Mouse (Mus musculus) midbrain, embryonic 11.5 days (tissue): ENCODE measurements around the gene D930020B18Rik. TPM values are rescaled to one million over a fixed set of nuclear protein-coding genes. Genes with fewer than 3 reads are reported as not detected.

Source experiments
- ATAC-seq: fragments of 200-750 bp; cut with Nextera tagmentation; 2 replicates; pipeline ENCODE4 v1.8.0; 2017; ENCODE audit warnings: moderate TSS enrichment, moderate library complexity; ENCODE audit not compliant: low FRiP score
- DNase-seq: peaks from one replicate; pipeline ENCODE4 v3.0.0; 2015; ENCODE audit warnings: low spot score; ENCODE audit errors: missing footprints
- H3K27ac ChIP-seq: fragments of 300-500 bp; sonication (generic); 2 replicates; pipeline ENCODE4 v1.5.1; 2014; ENCODE audit warnings: low read depth, low read length
- H3K27me3 ChIP-seq: fragments of 300-500 bp; sonication (generic); 2 replicates; pipeline ENCODE4 v1.6.1; 2014; ENCODE audit warnings: mild to moderate bottlenecking, low read length, moderate library complexity, mixed read lengths; ENCODE audit not compliant: control insufficient read depth, insufficient read depth
- H3K36me3 ChIP-seq: fragments of 300-500 bp; sonication (generic); 2 replicates; pipeline ENCODE4 v1.6.1; 2014; ENCODE audit warnings: mild to moderate bottlenecking, low read length, moderate library complexity, mixed read lengths; ENCODE audit not compliant: control insufficient read depth, insufficient read depth
- H3K4me1 ChIP-seq: fragments of 300-500 bp; sonication (generic); 2 replicates; pipeline ENCODE4 v1.6.1; 2014; ENCODE audit warnings: low read length; ENCODE audit not compliant: control insufficient read depth, insufficient read depth
- H3K4me2 ChIP-seq: fragments of 300-500 bp; sonication (generic); 2 replicates; pipeline ENCODE4 v1.6.1; 2014; ENCODE audit warnings: mild to moderate bottlenecking, moderate library complexity
- H3K4me3 ChIP-seq: fragments of 300-500 bp; sonication (generic); 2 replicates; pipeline ENCODE4 v1.5.1; 2014; ENCODE audit warnings: low read depth, low read length
- H3K9ac ChIP-seq: fragments of 300-500 bp; sonication (generic); 2 replicates; pipeline ENCODE4 v1.6.1; 2014; ENCODE audit warnings: low read length
- H3K9me3 ChIP-seq: fragments of 300-500 bp; sonication (generic); 2 replicates; pipeline ENCODE4 v1.6.1; 2016; ENCODE audit warnings: low read length; ENCODE audit not compliant: control insufficient read depth
- WGBS: fragments of 180-500 bp; shearing (Covaris S2); extraction: QIAGEN DNeasy Blood & Tissue Kit; methylation state at CpG from one replicate; pipeline ENCODE4 v1.1.7; 2014; 5-methylcytosine and 5-hydroxymethylcytosine counted together
- polyA plus RNA-seq: library from polyadenylated mRNA; unstranded; fragments of >200 nt; fragmentation: Nextera tagmentation; extraction: Ambion mirVana; gene quantifications from 2 replicates; pipeline ENCODE4 v1.2.1, GENCODE M21; 2014

D930020B18Rik gene
- polyA plus RNA-seq, 1 experiment from 2014 or later: not detected

DNA sequence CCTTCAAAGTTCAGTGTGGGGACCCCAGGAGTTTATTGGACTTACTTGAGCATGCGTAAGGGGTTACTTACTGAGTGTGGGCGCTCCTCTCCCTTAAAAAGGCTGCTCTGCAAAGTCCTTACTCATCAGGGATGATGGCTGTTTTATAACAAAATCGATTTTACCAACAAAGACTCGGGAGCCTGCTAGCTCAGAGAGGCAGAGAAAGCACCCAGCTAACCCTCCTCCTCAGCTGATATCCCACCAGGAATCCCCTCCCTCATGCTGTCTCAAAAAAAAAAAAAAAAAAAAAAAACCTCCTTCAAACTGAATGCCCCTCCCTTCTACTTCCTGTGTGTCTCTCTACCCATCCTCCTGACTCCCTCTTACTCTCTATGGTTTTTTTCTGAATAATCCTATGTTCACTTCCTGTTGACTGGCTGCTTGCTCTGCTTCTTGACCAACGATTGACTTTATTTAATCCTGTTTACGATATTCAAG, 12.8 kb upstream of the D930020B18Rik start:
- Histone ChIP-seq H3K27ac (no peak overlapping the region), H3K9ac (no peak overlapping the region), H3K27me3 (no peaks in the 10 kb centered on the region), H3K9me3 (no peaks in the 10 kb centered on the region), H3K4me1 (peaks cover 4% of the 10 kb centered on the region; the same call in 1 of the 2 replicates), H3K36me3 (no peaks in the 10 kb centered on the region), H3K4me3 (no peak overlapping the region), H3K4me2 (no peak overlapping the region)
- DNase-seq (no peak), ATAC-seq (no peak)
- 89% methylated on average over 6 of the region's 6 CpGs for WGBS

GRCm38 (mm10) chr10:121634159-121634558, 7.2 kb upstream of the D930020B18Rik start:
- H3K27me3 ChIP-seq: no peaks in the 10 kb centered on the region
- no peak overlapping the region for H3K4me2 ChIP-seq
- no peak for DNase-seq
- no peak overlapping the region for H3K9ac ChIP-seq
- no peaks in the 10 kb centered on the region for H3K4me1 ChIP-seq
- H3K4me3 ChIP-seq: no peak overlapping the region
- H3K27ac ChIP-seq: no peak overlapping the region
- WGBS: 64% methylated on average over 1 of the region's 1 CpGs
- no peaks in the 10 kb centered on the region for H3K9me3 ChIP-seq
- ATAC-seq: no peak
- H3K36me3 ChIP-seq: no peaks in the 10 kb centered on the region

DNA sequence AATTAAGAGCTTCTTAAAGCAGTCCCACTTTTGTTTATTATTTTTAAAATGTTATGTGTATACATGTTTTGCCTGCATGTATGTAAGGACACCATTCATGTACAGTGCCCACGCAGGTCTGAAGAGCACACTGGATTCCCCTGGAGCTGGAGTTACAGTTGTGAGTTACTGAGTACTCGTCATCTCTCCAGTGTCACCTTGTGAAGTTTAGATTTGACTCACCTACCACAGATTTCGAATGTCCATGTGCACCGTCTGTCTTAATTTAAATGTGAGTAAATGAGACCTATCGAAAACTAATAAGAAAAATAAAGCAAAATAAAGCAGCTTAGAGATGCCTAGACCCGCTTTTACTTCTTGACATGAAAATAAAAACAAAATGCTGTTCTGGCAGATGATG, 5.1 kb upstream of the D930020B18Rik start:
- WGBS: 87% methylated on average over 6 of the region's 6 CpGs
- Histone ChIP-seq H3K4me2 (no peak overlapping the region), H3K4me1 (peaks cover 6% of the 10 kb centered on the region; the same call in 1 of the 2 replicates), H3K36me3 (no peaks in the 10 kb centered on the region), H3K9me3 (no peaks in the 10 kb centered on the region), H3K27ac (no peak overlapping the region), H3K9ac (no peak overlapping the region), H3K27me3 (peaks cover 6% of the 10 kb centered on the region), H3K4me3 (no peak overlapping the region)
- peak; percentile 53 for DNase-seq
- no peak for ATAC-seq

- H3K9me3 ChIP-seq: no peaks in the 10 kb centered on the region
- no peak overlapping the region for H3K9ac ChIP-seq
- H3K4me1 ChIP-seq: peaks cover 15% of the 10 kb centered on the region
- H3K27me3 ChIP-seq: peaks cover 32% of the 10 kb centered on the region
- DNase-seq (no peak), ATAC-seq (no peak)
- 79% methylated on average over 5 of the region's 5 CpGs for WGBS
- H3K36me3 ChIP-seq: no peaks in the 10 kb centered on the region
- H3K4me2 ChIP-seq: no peak overlapping the region
- no peak overlapping the region for H3K4me3 ChIP-seq
- no peak overlapping the region for H3K27ac ChIP-seq
Measured at GRCm38 (mm10) chr10:121639573-121639972, 1.8 kb upstream of the D930020B18Rik start.

DNA sequence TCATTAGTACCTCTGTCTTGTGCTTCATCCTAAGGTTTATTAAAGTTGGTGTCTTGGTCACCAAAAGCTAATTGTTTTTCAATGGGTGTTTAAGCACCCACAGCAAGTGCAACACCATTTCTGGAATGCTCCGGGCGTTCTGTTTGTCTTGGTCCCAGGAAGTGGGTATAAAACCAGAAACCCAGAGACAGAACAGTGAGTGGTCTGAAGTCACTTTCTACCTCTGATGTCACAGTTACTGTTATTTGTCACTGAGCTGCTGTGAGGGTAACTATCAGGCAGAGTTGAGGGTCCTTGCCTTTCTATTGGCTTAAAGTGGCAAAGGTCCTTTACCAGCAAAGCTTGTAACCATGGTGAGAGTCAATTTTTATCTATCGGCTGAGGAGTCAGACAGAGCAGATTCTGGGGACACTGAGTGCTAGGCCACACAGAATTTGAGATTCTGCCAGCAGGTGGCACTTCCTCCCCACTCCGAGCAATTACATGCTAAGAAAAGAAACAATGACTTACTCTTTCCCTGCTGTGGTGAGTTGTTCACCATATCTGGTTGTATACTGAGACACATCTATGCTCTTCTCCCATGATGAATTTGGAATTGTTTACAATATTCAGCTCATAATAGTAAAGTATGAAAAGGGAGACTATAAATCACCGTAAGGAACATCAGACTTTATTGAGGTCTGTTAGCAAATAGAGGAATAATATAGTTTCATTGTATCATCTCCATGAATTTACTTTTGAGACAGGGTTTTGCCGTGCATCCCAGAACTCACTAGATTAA, 1.0 kb upstream of the D930020B18Rik start:
- H3K9me3 ChIP-seq: no peaks in the 10 kb centered on the region
- no peak overlapping the region for H3K4me3 ChIP-seq
- H3K4me2 ChIP-seq: peak overlapping the region; percentile 96; the same call in 1 of the 2 replicates
- no peak overlapping the region for H3K27ac ChIP-seq
- no peak overlapping the region for H3K9ac ChIP-seq
- 54% methylated on average over 6 of the region's 6 CpGs for WGBS
- ATAC-seq (peak; percentile 52), DNase-seq (peak; percentile 93)
- H3K4me1 ChIP-seq: peaks cover 15% of the 10 kb centered on the region
- peaks cover 32% of the 10 kb centered on the region for H3K27me3 ChIP-seq
- no peaks in the 10 kb centered on the region for H3K36me3 ChIP-seq

DNA sequence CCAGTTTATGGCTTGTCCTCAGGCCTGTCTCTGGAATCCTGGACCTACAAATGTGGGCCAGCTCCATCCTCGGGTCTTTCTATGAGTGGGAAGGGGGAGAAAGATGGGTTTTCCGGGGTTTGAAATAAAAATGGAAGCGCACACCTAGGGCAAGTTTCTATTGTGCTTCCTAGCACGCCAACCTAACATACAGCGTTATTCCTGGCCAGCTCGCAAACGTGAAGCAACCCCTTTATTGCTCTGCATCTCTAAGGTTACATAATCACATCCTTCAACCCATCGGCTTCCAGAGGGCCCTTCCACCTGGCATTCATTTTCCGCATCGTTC, 480 bp upstream of the D930020B18Rik start:
- H3K4me1 ChIP-seq: peaks cover 15% of the 10 kb centered on the region
- H3K4me2 ChIP-seq: peak overlapping the region; percentile 96
- 21% methylated on average over 10 of the region's 10 CpGs for WGBS
- H3K36me3 ChIP-seq: no peaks in the 10 kb centered on the region
- peaks cover 32% of the 10 kb centered on the region for H3K27me3 ChIP-seq
- H3K27ac ChIP-seq: no peak overlapping the region
- peak; percentile 12; the same call in 1 of the 2 replicates for ATAC-seq
- H3K9ac ChIP-seq: peak overlapping the region; percentile 27
- H3K9me3 ChIP-seq: no peaks in the 10 kb centered on the region
- DNase-seq: peak; percentile 92
- peak overlapping the region; percentile 55 for H3K4me3 ChIP-seq

DNA sequence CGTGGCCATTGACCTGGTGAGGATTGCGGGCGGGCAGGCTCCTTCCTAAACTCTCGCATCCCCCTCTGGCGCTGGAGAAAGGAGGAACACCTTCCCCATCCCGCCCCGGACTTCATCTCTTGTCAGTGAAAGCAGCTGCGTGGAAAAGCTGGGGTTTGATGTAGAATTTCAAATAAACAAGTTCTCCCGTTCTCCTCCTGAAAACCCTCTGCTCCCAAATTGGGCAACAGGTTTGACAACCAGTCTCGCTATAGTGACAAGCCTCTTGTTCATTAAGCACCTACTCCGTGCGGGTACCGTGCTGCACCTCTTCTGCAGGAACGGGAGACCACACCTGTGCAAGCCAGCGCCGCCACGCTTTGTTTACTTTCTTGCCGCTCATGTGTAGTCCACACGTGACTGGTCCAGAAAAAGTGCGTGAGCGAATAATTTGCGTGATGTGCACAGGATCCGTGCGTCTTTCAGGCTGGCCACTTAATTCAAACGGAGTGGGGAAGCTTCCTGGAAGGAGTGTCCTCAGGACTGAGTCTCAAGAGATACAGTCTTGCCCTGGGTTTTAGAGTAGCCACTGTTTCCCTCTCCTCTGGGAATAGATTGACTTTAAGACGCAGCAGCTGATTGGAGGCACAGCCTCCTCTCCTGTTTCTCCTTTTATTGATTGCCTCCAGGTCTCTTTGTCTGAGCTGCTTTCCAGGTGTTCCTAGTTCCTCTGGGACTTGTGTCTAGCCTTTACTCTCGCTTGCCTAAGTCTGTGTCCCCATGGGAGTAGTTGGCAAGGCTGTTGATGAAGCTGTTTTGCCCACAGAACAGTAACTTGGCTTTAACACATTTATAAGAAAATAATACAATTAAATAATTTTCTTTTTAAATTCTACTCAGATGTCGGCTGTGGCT, 913 bp downstream of the D930020B18Rik start:
- H3K27ac ChIP-seq: no peak overlapping the region
- DNase-seq: peak; percentile 96
- H3K9me3 ChIP-seq: no peaks in the 10 kb centered on the region
- peaks cover 15% of the 10 kb centered on the region for H3K4me1 ChIP-seq
- H3K27me3 ChIP-seq: peaks cover 32% of the 10 kb centered on the region
- H3K4me3 ChIP-seq: peak overlapping the region; percentile 55
- 6% methylated on average over 28 of the region's 28 CpGs for WGBS
- H3K36me3 ChIP-seq: no peaks in the 10 kb centered on the region
- no peak for ATAC-seq
- peak overlapping the region; percentile 96 for H3K4me2 ChIP-seq
- H3K9ac ChIP-seq: peak overlapping the region; percentile 54; the same call in 1 of the 2 replicates

DNA sequence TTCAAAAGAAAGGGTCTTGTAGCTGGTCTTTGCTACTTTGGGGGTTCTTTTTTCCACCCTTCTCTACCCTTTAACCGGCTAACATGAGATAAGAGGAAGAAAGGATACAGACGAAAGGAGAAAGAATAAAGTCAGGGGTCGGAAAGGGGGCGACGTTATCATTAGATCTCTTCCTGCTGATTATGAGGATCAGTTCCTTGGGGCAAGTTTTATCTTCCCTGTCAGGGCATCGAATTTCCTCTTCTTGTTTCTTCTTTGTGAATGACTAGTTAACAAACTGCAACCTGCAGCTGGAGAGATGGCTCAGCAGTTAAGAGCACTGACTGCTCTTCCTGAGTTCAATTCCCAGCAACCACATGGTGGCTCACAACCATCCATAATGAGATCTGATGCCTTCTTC, 4.9 kb downstream of the D930020B18Rik start:
- 77% methylated on average over 6 of the region's 6 CpGs for WGBS
- H3K36me3 ChIP-seq: no peaks in the 10 kb centered on the region
- no peak overlapping the region for H3K4me3 ChIP-seq
- H3K9ac ChIP-seq: no peak overlapping the region
- H3K27ac ChIP-seq: no peak overlapping the region
- no peak overlapping the region for H3K4me2 ChIP-seq
- peaks cover 9% of the 10 kb centered on the region for H3K4me1 ChIP-seq
- no peaks in the 10 kb centered on the region for H3K9me3 ChIP-seq
- H3K27me3 ChIP-seq: peaks cover 26% of the 10 kb centered on the region
- ATAC-seq (no peak), DNase-seq (peak; percentile 54)

- H3K36me3 ChIP-seq: no peaks in the 10 kb centered on the region
Measured at GRCm38 (mm10) chr10:121653079-121653478, 11.7 kb downstream of the D930020B18Rik start.

More at GRCm38 (mm10) chr10:121653079-121653478, 11.7 kb downstream of the D930020B18Rik start:
- no peak overlapping the region for H3K4me2 ChIP-seq
- WGBS: 91% methylated on average over 1 of the region's 1 CpGs
- no peak for ATAC-seq
- H3K9ac ChIP-seq: no peak overlapping the region
- no peaks in the 10 kb centered on the region for H3K4me1 ChIP-seq
- no peak for DNase-seq
- no peak overlapping the region for H3K4me3 ChIP-seq
- no peaks in the 10 kb centered on the region for H3K9me3 ChIP-seq
- H3K27me3 ChIP-seq: no peaks in the 10 kb centered on the region
- H3K27ac ChIP-seq: no peak overlapping the region
